Mouse (Mus musculus) c-Kit-positive CD71-negative TER-119-negative erythroid progenitor cells, embryonic 14.5 days (primary cell): ENCODE data around the gene Ftcd.

ENCODE experiments used
- DNase-seq: peaks from one replicate; pipeline ENCODE4 v3.0.0-alpha.2; 2013; ENCODE audit warnings: low read depth

The Ftcd gene

GRCm38 (mm10) chr10:76612473-76612872 lies 37.0 kb downstream of the Ftcd start:
- no peak for DNase-seq

GRCm38 (mm10) chr10:76622411-76622810 lies 47.0 kb downstream of the Ftcd start:
- DNase-seq, result no peak

GRCm38 (mm10) chr10:76622928-76623680 lies 47.7 kb downstream of the Ftcd start, which contains the start of gene Col6a2:
Col6a2 (minus strand) TSS chr10:76623630.
- peak; percentile 32 for DNase-seq

- no peak for DNase-seq
These were observed 48.3 kb downstream of the Ftcd start for GRCm38 (mm10) chr10:76623734-76624133.

GRCm38 (mm10) chr10:76624903-76625302 lies 49.5 kb downstream of the Ftcd start:
- no peak for DNase-seq

GRCm38 (mm10) chr10:76627714-76628113 lies 52.3 kb downstream of the Ftcd start:
- DNase-seq, result no peak

- no peak for DNase-seq
These were observed 55.2 kb downstream of the Ftcd start for GRCm38 (mm10) chr10:76630657-76631056.

- no peak for DNase-seq
These were observed 57.2 kb downstream of the Ftcd start for GRCm38 (mm10) chr10:76632630-76633029.

GRCm38 (mm10) chr10:76634094-76634571 lies 58.7 kb downstream of the Ftcd start:
- DNase-seq, result no peak

- no peak for DNase-seq
These were observed 59.1 kb downstream of the Ftcd start for GRCm38 (mm10) chr10:76634584-76634983.

GRCm38 (mm10) chr10:76636026-76636425 lies 60.6 kb downstream of the Ftcd start:
- DNase-seq, result no peak

GRCm38 (mm10) chr10:76636601-76637000 lies 61.2 kb downstream of the Ftcd start:
- DNase-seq, result no peak
